Mouse (Mus musculus): ENCODE results near the gene Olfr1333.
A peak's percentile ranks its signal among the peaks of the same experiment; 100 is the strongest.
"Not testable (repeated sequence)": the region's sequence is repeated elsewhere in the genome, so short reads cannot be mapped to it uniquely, and the experiment has no call there.

The Olfr1333 gene

DNA sequence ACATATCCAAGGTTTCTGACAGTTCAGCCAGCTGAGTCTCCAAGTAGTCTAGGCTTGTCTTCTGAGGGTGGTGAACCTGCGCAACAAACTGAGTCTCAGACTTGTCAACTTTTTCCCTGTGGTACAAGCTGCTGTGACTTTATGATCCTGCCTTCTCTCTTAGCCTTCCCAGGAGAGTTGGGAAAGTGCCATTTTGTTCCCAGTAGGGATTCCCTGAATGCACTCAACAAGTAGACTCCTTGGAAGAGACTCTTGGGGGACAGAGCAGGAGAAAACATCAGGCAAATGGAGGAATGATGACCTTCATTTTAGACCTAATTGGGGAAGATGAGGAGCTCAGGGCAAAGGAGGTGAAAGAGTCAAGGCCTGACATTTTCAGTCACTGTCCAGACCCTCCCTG is at the start of gene Olfr1333:
Gene Olfr1333 (minus strand): TSS at position 101 of the 400 bp plus-strand sequence.
- no peak for DNase-seq (ENCODE audit: low spot score)

DNA sequence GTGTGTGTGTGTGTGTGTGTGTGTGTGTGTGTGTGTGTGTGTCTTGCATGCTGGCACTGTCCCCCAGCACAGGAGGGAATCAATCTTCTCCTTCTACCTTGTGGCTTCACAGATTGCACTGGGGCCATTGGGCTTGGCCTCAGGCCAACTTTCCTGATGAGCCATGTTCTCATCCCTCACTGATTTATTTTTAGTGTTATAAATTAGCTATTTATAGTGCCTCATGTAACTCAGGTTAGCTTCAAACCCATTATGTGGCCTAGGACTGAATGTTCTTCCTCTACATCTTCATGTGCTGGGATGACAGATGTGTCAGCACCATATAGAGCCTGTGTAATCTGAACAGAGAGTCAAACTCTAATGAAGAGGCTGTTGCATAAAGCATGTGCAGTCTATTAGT is 31.5 kb upstream of the Olfr1333 start:
- DNase-seq (ENCODE audit: low spot score): no peak

DNA sequence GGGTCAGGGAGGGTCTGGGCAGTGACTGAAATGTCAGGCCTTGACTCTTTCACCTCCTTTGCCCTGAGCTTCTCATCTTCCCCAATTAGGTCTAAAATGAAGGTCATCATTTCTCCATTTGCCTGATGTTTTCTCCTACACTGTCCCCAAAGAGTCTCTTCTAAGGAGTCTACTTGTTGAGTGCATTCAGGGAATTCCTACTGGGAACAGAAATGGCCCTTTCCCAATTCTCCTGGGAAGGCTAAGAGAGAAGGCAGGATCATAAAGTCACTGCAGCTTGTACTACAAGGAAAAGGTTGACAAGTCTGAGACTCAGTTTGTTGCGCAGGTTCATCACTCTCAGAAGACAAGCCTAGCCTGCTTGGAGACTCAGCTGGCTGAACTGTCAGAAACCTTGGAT is 28.3 kb upstream of the Olfr1333 start, which contains the start of gene Olfr1331:
Gene Olfr1331 (plus strand): TSS at position 301 of the 400 bp plus-strand sequence.
- DNase-seq (ENCODE audit: low spot score): no peak

DNA sequence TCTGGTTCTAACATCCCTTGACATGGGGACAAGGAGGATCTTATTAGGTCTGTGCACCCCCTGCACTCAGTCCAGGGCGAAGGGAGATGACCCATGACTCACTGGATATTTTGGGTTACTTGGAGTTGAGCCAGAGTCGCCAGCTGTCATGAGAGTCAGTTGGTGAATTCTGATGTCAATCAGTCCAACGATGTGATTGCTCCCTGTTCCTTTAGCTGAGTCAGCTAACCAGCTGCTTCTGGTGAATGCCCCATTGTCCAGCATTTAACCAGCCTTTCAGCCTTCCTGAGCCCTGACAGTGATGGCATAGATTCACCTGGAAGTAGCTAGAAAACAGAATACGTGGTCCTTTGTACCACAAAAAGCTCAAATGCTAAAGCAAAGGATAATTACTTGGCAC is 26.6 kb upstream of the Olfr1333 start:
- DNase-seq (ENCODE audit: low spot score): peak; percentile 1

DNA sequence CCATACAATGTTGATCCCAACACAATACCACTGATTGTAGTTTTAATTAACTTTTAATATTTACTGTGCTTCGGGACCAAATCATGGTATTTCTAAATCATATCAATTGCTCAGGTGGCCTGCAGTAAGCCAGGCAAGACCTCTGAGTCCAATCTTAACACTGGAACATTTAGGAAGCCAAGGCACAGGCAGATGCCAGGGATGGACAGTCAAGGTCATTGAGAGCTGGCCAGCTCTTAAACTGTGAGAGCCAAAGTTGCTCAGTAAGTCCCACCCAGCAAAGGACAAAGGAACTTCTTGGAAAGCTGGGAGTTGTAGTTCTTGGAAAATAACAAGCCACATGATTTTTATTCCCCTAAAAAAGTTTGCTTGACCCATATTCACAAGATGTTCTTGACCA is 25.7 kb upstream of the Olfr1333 start:
- no peak for DNase-seq (ENCODE audit: low spot score)

DNA sequence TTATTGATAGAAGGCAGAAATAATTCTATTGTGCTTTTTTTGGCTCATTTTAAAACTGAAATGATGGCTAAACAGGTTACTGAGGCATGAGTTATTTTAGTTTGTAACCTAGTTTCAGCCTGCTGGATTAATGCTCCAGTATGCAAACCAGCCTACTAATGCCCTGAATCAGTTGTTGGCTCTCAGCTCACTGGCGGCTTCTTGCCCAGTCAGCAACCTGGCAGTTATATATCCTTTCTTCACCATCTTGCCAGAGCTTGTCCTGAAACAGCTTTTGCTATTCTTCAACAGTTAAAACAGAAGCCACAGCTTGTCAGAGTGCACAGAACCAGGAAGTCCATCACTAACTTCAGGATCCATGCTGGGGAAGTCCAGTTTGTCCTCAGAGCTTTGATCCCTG is 17.2 kb downstream of the Olfr1333 start:
- no peak for DNase-seq (ENCODE audit: low spot score)

DNA sequence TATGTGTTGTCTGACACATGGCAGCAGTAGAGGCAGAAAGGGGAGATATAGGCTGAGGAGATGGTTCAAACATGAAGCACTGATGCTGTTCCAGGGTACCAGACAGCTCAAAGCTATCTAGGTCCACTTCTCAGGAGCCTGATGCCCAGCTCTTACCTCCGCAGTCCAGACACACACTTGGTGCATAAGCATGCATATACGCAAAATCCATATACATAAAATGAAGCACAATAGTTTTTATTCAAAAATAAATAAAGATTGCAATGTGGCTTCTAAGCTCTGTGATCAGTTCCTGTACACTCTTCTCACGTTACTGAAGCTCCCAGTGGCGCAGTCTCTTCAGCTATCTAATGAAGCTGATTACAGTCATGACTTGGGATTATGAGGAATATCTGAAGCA is 26.2 kb downstream of the Olfr1333 start, which contains the start of gene Olfr1335:
Gene Olfr1335 (minus strand): TSS at position 101 of the 400 bp plus-strand sequence.
- DNase-seq (ENCODE audit: low spot score): no peak

DNA sequence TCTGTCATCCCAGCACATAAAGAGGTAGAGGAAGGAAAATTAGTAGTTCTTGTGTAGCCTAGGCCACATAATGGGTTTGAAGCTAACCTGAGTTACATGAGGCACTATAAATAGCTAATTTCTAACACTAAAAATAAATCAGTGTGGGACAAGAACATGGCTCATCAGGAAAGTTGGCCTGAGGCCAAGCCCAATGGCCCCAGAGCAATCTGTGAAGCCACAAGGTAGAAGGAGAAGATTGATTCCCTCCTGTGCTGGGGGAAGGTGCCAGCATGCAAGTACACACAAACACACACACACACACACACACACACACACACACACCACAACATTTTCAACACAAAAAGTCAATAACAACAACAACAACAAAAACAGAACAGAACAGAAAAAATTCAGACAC is 43.3 kb downstream of the Olfr1333 start:
- DNase-seq (ENCODE audit: low spot score): not testable (repeated sequence)

DNA sequence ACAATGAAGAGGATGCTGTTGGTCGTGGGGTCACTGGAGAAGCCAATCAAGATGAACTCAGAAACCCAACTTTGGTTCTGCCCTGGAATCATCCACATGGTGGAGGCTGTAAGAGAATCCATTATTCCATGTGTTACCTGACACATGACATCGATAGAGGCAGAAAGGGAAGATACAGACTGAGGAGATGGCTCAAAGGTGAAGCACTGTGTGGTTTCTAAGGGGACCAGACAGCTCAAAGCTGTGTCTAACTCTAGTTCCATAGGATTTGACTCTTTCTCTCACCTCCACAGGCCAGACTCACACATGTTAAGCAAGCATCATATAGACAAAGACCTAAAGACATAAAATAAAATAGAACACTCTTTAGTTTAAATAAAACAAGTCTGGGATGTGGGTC is 53.6 kb downstream of the Olfr1333 start, which contains the start of gene Olfr1337:
Gene Olfr1337 (minus strand): TSS at position 101 of the 400 bp plus-strand sequence.
- no peak for DNase-seq (ENCODE audit: low spot score)

Measured in embryo, embryonic 10.5 days (tissue).